Mouse (Mus musculus) sigmoid colon, adult 10 weeks (tissue): Measurements from ENCODE around the gene Gtf2a1l. TPM values are rescaled to one million over a fixed set of nuclear protein-coding genes. Genes with fewer than 3 reads are reported as not detected.

Source experiments
- polyA plus RNA-seq: library from polyadenylated mRNA; stranded (reverse); fragments of 350-450 nt; fragmentation: Illumina TruSeq; extraction: RNeasy Lipid Tissue Mini Kit (QIAGEN cat#74804); gene quantifications from one replicate; pipeline ENCODE4 v1.2.3, GENCODE M21; 2014; ENCODE audit warnings: low read depth, low replicate concordance

Gtf2a1l gene
- polyA plus RNA-seq, result not detected

DNA sequence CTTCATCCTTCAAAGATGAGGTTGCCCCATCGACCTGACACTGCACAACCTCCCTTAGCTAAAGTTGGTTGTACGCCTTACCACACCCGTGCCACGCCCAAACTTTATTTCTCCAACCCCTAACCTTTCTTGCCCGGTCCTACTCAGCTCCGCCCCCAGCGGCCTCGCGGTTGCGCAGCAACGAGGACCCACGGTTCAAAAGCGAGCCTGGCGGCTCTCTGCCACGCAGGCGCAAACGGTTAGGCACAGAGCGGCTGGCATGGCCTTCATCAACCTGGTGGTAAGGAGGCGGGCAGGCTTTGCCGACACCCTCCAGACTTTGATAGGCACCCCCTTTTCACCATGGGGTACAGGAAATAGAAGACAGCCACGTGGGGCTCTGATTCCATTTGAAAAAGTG, at the start of gene Gtf2a1l:
Gene Gtf2a1l, plus strand, starts transcription at position 209 of the 400 bp plus-strand sequence.

Other genes starting within 250 kb of the Gtf2a1l start
- gene Foxn2, start 227.9 kb upstream of the Gtf2a1l start, polyA plus RNA-seq, result 32.7 TPM
- 32.9 TPM for gene Ppp1r21, start 138.5 kb upstream of the Gtf2a1l start, polyA plus RNA-seq
- 6.9 TPM for gene Ston1, start 71.0 kb upstream of the Gtf2a1l start, polyA plus RNA-seq
- 0.09 TPM for gene Lhcgr, start 123.3 kb downstream of the Gtf2a1l start, polyA plus RNA-seq